Mouse (Mus musculus) kidney, postnatal 14 days (tissue): ENCODE measurements at regions not wholly inside any gene's neighbourhood (a gene's known extent, or its start where the extent isn't known, plus 50 kb on each side); places are given as distances from the start of the nearest gene placed in this dataset.
A peak's percentile ranks its signal among the peaks of the same experiment; 100 is the strongest.
"Not testable (repeated sequence)": the region's sequence is repeated elsewhere in the genome, so short reads cannot be mapped to it uniquely, and the experiment has no call there.

Source experiments
- DNase-seq: peaks from one replicate; pipeline ENCODE4 v3.0.0; 2022; ENCODE audit warnings: mixed read lengths

- DNase-seq, result peak; percentile 2
Measured at GRCm38 (mm10) chr5:133073317-133073716, 530.2 kb upstream of the Auts2 start.

GRCm38 (mm10) chr5:133070141-133070540 is 527.0 kb upstream of the Auts2 start:
- no peak for DNase-seq

DNA sequence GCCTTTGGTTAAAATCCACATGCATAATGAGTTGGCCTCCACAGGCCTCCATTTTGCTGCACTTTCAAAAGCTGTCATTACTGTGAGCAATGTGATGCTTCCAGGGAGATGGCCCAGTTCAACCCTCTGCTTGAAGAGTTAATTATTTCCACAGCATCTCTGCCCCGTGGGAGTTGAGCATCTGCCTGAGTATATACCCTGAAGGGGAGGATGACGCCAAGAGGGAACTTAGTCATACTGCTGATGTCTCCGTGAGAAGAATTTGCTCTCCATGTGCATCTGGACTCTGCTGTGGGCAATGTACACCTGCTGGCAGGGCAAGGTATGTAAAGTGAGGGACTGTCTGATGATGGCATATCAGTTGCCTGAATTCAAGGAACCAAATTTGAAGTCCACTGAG is 519.3 kb upstream of the Auts2 start:
- DNase-seq, result no peak

DNA sequence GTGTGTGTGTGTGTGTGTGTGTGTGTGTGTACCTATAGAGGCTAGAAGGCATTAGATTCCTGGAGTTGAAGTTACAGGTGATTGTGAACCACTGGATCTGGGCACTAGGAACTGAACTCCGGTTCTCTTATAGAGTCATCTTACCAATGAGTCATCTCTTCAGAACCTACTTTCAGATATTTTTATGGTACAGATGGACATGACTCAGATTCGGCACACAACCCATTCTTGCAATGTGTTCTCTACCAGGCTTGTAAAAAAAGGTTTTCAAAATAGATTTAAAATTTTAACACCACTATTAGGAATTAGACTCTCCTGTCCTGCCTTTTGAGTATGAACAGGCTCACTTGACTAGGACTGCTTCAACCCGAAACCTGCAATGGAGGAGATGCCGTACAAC is 504.3 kb upstream of the Auts2 start:
- DNase-seq, result no peak

DNA sequence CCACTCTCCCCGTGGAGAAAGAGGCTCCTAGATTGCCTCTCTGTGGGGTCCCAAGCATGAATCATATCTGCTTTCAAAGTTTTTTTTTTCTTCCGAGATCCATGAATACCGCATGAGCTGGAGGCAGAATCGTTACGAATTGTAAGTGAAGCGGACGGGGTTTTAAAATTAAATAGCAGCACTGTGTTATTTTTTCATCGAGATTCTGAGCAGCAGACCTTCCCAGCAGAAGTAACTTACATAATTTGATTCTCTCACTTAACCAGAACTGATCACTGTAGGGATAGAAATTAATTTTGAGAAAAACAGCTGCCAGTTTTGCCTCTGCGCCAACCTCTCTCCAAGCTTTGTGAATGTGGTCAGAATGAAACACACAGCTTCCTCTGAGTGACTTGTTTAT is 502.5 kb upstream of the Auts2 start:
- DNase-seq, result no peak

DNA sequence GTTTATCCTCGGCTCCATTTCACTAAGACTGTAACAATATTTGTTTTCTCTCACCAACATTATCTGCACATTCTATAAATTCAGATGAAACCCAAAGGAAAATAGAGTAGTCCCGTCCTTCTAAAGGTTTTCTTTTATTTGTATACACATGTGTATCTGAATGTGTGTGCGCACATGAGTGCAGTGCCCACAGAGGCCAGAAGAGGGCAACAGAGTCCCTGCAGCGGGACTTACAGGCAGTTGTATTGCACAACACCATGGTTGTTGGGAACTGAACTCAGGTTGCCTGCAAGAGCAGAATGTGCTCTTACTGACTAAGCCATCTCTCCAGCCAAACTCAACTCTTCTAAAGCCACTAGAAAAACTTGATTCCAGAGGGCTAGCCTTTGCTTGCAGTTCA is 484.4 kb upstream of the Auts2 start:
- no peak for DNase-seq

DNA sequence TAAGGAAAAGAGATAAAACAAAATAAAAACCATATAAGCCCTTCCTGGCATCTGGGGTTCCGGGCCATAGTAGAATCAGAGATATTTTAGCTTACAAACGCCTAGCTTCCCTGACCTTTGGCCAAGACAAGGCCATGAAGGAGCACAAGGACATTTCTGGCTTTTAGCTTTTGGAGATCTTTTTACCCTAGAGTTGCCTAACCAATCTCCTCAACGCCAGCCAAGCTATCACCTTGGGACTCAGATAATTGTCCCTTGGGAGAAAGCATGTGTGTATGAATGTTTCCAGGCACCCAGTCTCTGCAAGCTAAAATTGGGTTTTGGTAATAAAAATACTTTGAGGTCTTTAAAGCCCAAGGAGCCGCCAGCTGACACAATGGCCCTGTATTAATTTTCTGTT is 482.0 kb upstream of the Auts2 start:
- no peak for DNase-seq

DNA sequence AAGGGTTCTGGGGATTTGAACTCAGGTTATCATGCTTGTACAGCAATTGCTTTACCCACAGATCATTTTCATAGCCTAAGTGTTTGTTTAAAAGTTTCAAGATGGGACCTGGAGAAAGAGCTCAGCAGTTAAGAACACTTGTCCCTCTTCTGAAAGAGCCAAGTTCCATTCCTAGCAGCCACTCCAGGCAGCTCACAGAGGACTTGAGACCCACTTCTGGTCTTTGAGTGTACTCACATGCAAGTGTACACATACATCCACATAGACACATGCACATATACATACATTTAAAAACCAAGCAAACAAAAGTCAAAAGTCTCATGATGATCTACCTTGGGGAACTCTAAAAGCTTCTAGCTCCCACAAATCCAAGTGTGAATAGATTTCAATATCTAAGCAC is 477.7 kb upstream of the Auts2 start:
- DNase-seq, result no peak

GRCm38 (mm10) chr5:133020116-133020515 is 477.0 kb upstream of the Auts2 start:
- no peak for DNase-seq

- peak; percentile 27 for DNase-seq
Measured at GRCm38 (mm10) chr5:133010624-133011575, 467.8 kb upstream of the Auts2 start.

DNA sequence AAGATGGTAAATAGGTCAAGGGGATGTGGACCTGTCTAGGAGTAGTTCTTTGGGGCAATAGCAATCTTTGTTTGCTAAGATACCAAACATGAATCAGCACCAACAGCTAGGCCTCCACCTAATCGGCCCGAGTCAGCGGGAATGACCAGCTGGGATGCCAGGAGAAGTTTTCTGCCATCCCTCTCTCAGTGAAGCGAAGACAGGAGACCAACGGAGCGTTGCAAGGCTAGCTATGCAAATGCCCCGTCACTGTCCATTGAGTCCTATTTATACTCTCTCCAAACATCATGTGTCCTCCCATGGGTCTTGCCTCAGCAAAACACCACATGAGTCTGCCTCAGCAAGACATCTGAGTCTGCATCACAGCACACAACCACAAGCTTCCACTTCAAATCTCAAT is 439.7 kb upstream of the Auts2 start:
- peak; percentile 13 for DNase-seq

- no peak for DNase-seq
Measured at GRCm38 (mm10) chr5:132979013-132979412, 435.9 kb upstream of the Auts2 start.

- no peak for DNase-seq
Measured at GRCm38 (mm10) chr5:132975303-132975932, 432.3 kb upstream of the Auts2 start.

DNA sequence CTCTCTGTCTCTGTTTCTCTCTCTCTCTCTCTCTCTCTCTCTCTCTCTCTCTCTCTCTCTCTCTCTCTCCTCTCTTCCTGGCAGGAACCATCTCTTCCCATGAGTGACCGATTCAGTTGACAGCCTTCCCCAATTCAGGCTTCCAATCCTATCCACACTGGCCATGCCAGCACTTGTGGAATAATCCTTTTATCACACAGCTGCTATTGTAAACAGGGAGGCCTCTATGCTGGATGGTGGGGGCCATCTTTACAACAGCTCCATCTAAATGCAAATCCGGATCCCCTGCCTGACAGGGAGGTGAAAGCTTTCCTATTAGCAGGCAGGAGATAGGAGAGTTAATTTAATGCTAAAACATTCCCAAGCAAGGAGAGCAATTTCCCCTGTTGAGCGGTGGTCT is 431.7 kb upstream of the Auts2 start:
- no peak for DNase-seq

DNA sequence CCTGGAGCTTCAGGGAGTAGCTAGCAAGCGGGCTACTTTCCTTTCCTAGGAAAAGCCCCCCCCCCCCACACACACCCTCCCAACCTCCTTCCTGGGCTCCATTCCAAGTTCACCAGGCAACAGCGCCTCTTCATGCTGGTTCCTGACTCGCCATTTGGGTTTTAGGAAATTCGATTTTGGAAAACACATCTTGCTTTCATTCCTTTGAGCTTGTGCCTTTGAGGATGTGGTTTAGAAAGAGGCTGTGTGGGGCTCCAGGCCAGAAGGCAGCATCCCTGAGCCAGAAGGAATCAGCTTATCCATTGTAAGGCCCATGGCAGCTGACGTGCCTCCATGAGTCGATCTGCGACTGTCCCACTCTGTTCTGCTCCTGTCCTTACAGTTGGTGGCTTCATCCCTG is 427.9 kb upstream of the Auts2 start:
- no peak for DNase-seq

DNA sequence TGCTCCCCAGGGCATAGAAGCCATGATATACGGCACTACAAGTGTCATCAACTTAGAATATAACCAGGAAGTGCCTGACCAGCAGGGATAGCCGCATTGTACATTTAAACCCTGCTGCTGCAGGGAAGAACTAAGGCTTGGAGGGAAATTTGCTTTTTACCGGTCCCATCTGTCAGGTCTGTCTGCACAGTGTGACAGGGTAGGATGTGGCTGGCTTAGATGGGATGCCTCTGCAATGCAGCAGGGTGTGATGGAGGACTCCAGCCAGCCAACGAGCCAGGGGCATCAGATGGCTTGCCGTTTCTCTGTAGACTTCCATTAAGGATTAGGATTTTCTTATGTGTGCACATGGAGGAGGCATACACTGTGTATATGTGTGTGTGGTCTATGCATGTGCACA is 426.2 kb upstream of the Auts2 start:
- no peak for DNase-seq

GRCm38 (mm10) chr5:132959901-132960300 is 416.8 kb upstream of the Auts2 start:
- DNase-seq, result no peak

- DNase-seq, result no peak
Measured at GRCm38 (mm10) chr5:132956184-132956583, 413.0 kb upstream of the Auts2 start.

DNA sequence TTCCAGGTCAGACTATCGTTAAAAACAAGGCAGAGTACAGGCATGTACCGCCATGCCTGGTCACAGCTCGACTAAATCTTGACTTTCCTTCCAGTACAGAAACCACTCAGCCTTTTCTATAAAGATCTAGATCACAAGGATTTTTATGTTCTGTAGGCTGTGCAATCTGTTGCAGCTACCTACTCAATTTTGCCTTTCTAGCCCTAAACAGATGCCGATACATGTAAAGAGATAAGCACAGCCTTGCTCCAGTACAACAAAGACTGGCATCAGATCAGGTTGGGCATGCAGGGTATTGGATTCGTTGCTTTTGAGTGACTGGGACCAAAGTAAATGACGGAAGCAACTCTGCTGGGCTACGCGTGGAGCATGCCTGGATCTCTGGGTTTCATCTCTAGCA is 411.9 kb upstream of the Auts2 start:
- DNase-seq, result no peak

GRCm38 (mm10) chr5:132933439-132933980 is 390.4 kb upstream of the Auts2 start:
- peak; percentile 6 for DNase-seq

- not testable (repeated sequence) for DNase-seq
Measured at GRCm38 (mm10) chr5:132929955-132930354, 386.8 kb upstream of the Auts2 start.

DNA sequence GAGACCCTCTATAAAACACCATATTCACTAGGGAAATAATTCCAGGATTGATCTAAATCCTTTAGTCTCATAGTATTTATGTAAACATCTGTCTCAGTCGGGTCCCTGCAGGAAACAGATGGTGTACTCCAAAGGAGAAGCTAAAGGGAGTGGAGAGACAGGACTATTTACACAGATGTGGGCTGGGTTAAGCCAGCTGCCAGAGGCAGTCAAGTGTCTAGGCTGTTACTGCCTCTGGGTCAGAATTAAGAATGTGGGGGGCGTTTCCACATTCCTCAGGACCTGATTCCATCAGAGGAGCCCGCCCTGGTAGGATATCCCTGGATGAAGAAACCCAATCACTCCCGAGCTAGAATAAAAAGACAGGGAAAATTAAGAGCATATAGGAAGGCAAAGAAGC is 380.2 kb upstream of the Auts2 start:
- DNase-seq, result peak; percentile 9

GRCm38 (mm10) chr5:132909056-132909455 is 365.9 kb upstream of the Auts2 start:
- no peak for DNase-seq

- DNase-seq, result no peak
Measured at GRCm38 (mm10) chr5:132908220-132908619, 365.1 kb upstream of the Auts2 start.
